Mouse (Mus musculus) kidney, adult 2 months (tissue): Measurements from ENCODE around the gene Mcat.

Experiments used
- CTCF ChIP-seq: fragments of 200-500 bp; conservative IDR thresholded peaks from 2 replicates; pipeline ENCODE4 v1.5.1; 2011; ENCODE audit warnings: low read depth, mild to moderate bottlenecking, control low read depth, low read length, moderate library complexity, mixed read lengths; ENCODE audit not compliant: insufficient read depth, insufficient read length
- POLR2A ChIP-seq: fragments of 200-500 bp; IDR thresholded peaks from one replicate; pipeline ENCODE4 v1.6.1; 2011; ENCODE audit warnings: low read depth, low read length, control low read depth

DNA sequence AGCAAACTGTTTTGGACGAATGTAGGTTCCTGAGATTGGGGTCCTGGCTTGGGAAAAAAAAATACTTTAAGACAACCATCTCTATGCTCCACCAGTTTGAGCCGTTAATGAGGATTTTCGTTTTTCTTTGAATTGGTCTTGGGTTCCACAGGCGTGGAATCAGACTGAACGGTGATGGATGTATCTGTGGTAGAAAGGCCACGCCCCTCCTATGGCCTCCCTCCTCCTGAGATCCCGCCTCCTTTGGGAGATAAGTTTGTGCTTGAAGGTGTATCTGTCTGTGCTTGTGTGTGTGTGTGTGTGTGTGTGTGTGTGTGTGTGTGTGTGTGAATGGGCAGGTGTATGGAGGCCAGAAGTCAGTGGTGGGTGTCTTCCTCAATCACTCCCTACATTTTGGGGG is 31.0 kb downstream of the Mcat start:
- TF ChIP-seq CTCF: no peak
- TF ChIP-seq POLR2A: no peak
